Mouse (Mus musculus) embryo, embryonic 11.5 days (tissue): ENCODE data around the gene Sh3bp2.

Experiments
- DNase-seq: peaks from one replicate; pipeline ENCODE4 v3.0.0-alpha.2; 2012; ENCODE audit warnings: low read depth, low spot score

The Sh3bp2 gene

GRCm38 (mm10) chr5:34525663-34526476, at the start of gene Sh3bp2:
Gene Sh3bp2 (plus strand): TSS chr5:34525838.
- peak; percentile 74 for DNase-seq

GRCm38 (mm10) chr5:34480926-34481325, 44.7 kb upstream of the Sh3bp2 start:
- DNase-seq: no peak

- no peak for DNase-seq
Observed at GRCm38 (mm10) chr5:34485731-34486130, 39.9 kb upstream of the Sh3bp2 start.

GRCm38 (mm10) chr5:34487320-34488090, 38.1 kb upstream of the Sh3bp2 start:
- DNase-seq: no peak

GRCm38 (mm10) chr5:34488741-34489417, 36.8 kb upstream of the Sh3bp2 start:
- DNase-seq: no peak

- DNase-seq: no peak
Observed at GRCm38 (mm10) chr5:34489418-34489787, 36.2 kb upstream of the Sh3bp2 start.

GRCm38 (mm10) chr5:34496745-34497144, 28.9 kb upstream of the Sh3bp2 start:
- no peak for DNase-seq

GRCm38 (mm10) chr5:34500886-34501285, 24.8 kb upstream of the Sh3bp2 start:
- DNase-seq: no peak

- no peak for DNase-seq
Observed at GRCm38 (mm10) chr5:34501588-34501987, 24.1 kb upstream of the Sh3bp2 start.

GRCm38 (mm10) chr5:34502411-34502810, 23.2 kb upstream of the Sh3bp2 start:
- no peak for DNase-seq

- no peak for DNase-seq
Observed at GRCm38 (mm10) chr5:34502821-34503220, 22.8 kb upstream of the Sh3bp2 start.

- no peak for DNase-seq
Observed at GRCm38 (mm10) chr5:34512486-34512885, 13.2 kb upstream of the Sh3bp2 start.

- DNase-seq: peak; percentile 83
Observed at GRCm38 (mm10) chr5:34513466-34514217, 12.0 kb upstream of the Sh3bp2 start, which contains the start of gene Tnip2. Gene Tnip2 (minus strand): TSS chr5:34513991.

GRCm38 (mm10) chr5:34514218-34514566, 11.4 kb upstream of the Sh3bp2 start:
- no peak for DNase-seq

GRCm38 (mm10) chr5:34515096-34515495, 10.5 kb upstream of the Sh3bp2 start:
- DNase-seq: no peak

- DNase-seq: peak; percentile 54
Observed at GRCm38 (mm10) chr5:34517913-34518312, 7.7 kb upstream of the Sh3bp2 start.

GRCm38 (mm10) chr5:34519389-34519910, 6.2 kb upstream of the Sh3bp2 start:
- no peak for DNase-seq

GRCm38 (mm10) chr5:34520458-34521209, 5.0 kb upstream of the Sh3bp2 start:
- DNase-seq: no peak

GRCm38 (mm10) chr5:34521337-34521736, 4.3 kb upstream of the Sh3bp2 start:
- DNase-seq: no peak

- no peak for DNase-seq
Observed at GRCm38 (mm10) chr5:34523958-34524485, 1.6 kb upstream of the Sh3bp2 start.
